ENCODE assay signal across 8 mouse cellular contexts in genomic region chr12:111713004-111713651, GRCm38 (mm10). TPM values are rescaled to one million over a fixed set of nuclear protein-coding genes. Genes with fewer than 3 reads are reported as not detected.
DNase-seq lines count a peak whose midpoint lies in the region; ATAC-seq and TF ChIP-seq lines count a peak whose summit lies in the region.

TSS of gene Bag5 (minus strand) at chr12:111713257.
TSS of gene Apopt1 (plus strand) at chr12:111713261.

- H3K9me3 ChIP-seq in CH12.LX (replicated peaks; ENCODE audit: low read length) = no peaks in the 10 kb centered on the region
- peaks cover 7% of the 10 kb centered on the region; the same call in 1 of the 2 replicates for H3K9me3 ChIP-seq in forebrain, embryonic 10.5 days
- no peaks in the 10 kb centered on the region for H3K9me3 ChIP-seq in heart, embryonic 14.5 days (ENCODE audit: control insufficient read depth, low read length)
- H3K9me3 ChIP-seq in liver, embryonic 14.5 days (ENCODE audit: control insufficient read depth, low read length) = no peaks in the 10 kb centered on the region
- H3K9me3 ChIP-seq in stomach, embryonic 15.5 days = no peaks in the 10 kb centered on the region

- no peak for TF ChIP-seq EP300 in CH12.LX (IDR thresholded peaks at IDR 0.05; ENCODE audit: low read length)
- no peak for TF ChIP-seq EP300 in liver, embryonic 14.5 days (IDR thresholded peaks at IDR 0.05; ENCODE audit: low read depth)

- no peak for TF ChIP-seq RAD21 in CH12.LX (IDR thresholded peaks at IDR 0.05; ENCODE audit: low read depth, low read length)

- H3K4me2 ChIP-seq in CH12.LX (ENCODE audit: insufficient read depth, low read depth, poor library complexity, severe bottlenecking) = peak within 1 kb of the TSS; percentile 59
- H3K4me2 ChIP-seq in heart, embryonic 14.5 days (ENCODE audit: low read length) = peak within 1 kb of the TSS; percentile 87
- peak within 1 kb of the TSS; percentile 86 for H3K4me2 ChIP-seq in liver, embryonic 14.5 days (ENCODE audit: low read depth)
- peak within 1 kb of the TSS; percentile 72 for H3K4me2 ChIP-seq in stomach, embryonic 15.5 days

- peaks cover 8 to 31% of the 10 kb centered on the region in 2 experiments for H3K4me1 ChIP-seq in CH12.LX (ENCODE audit: control insufficient read depth in 1 of 2, insufficient read depth in 2 of 2)
- peaks cover 42% of the 10 kb centered on the region for H3K4me1 ChIP-seq in forebrain, embryonic 10.5 days
- H3K4me1 ChIP-seq in heart, embryonic 14.5 days (ENCODE audit: control insufficient read depth in 2 of 2, insufficient read depth in 2 of 2, low read length in 2 of 2) = peaks cover 6 to 26% of the 10 kb centered on the region in 2 experiments; a peak in 3 of 4 replicates
- peaks cover 0 to 16% of the 10 kb centered on the region in 2 experiments for H3K4me1 ChIP-seq in liver, embryonic 14.5 days (replicated peaks; ENCODE audit: control insufficient read depth in 2 of 2, insufficient read depth in 2 of 2, low read length in 1 of 2)
- H3K4me1 ChIP-seq in stomach, embryonic 15.5 days = peaks cover 20% of the 10 kb centered on the region

- peak; percentile 79 for DNase-seq in CH12.LX (ENCODE audit: extremely low read depth)
- DNase-seq in c-Kit-positive CD71-negative TER-119-negative erythroid progenitor cells, embryonic 14.5 days (ENCODE audit: low read depth) = peak; percentile 82
- DNase-seq in forebrain, embryonic 10.5 days (ENCODE audit: extremely low spot score, low spot score) = peak; percentile 90
- peak; percentile 95 for DNase-seq in kidney, postnatal 10 days
- DNase-seq in liver, embryonic 14.5 days (ENCODE audit: low read depth in 3 of 3, low spot score in 3 of 3) = peak; percentile 73 to 74 (median 74)
- DNase-seq in neural tube, embryonic 10.5 days (ENCODE audit: extremely low spot score, low spot score) = peak; percentile 92

- H3K36me3 ChIP-seq in CH12.LX (replicated peaks in 1 of 2; ENCODE audit: control insufficient read depth in 1 of 2, insufficient read depth in 1 of 2, low read length in 1 of 2) = peaks cover 15 to 52% of the 10 kb centered on the region in 2 experiments
- H3K36me3 ChIP-seq in forebrain, embryonic 10.5 days (replicated peaks) = peaks cover 58% of the 10 kb centered on the region
- peaks cover 34% of the 10 kb centered on the region for H3K36me3 ChIP-seq in heart, embryonic 14.5 days (ENCODE audit: control insufficient read depth, insufficient read depth, low read length)
- peaks cover 23% of the 10 kb centered on the region for H3K36me3 ChIP-seq in liver, embryonic 14.5 days (replicated peaks; ENCODE audit: control insufficient read depth, insufficient read depth, low read depth)
- H3K36me3 ChIP-seq in stomach, embryonic 15.5 days = peaks cover 28% of the 10 kb centered on the region

- H3K9ac ChIP-seq in CH12.LX (ENCODE audit: insufficient read depth, low read depth) = peak within 1 kb of the TSS; percentile 96
- H3K9ac ChIP-seq in heart, embryonic 14.5 days (ENCODE audit: low read length) = peak within 1 kb of the TSS; percentile 96
- peak within 1 kb of the TSS; percentile 87 for H3K9ac ChIP-seq in liver, embryonic 14.5 days (replicated peaks)
- H3K9ac ChIP-seq in stomach, embryonic 15.5 days = peak within 1 kb of the TSS; percentile 84

- no peaks in the 10 kb centered on the region for H3K27me3 ChIP-seq in CH12.LX (replicated peaks)
- no peaks in the 10 kb centered on the region for H3K27me3 ChIP-seq in forebrain, embryonic 10.5 days (ENCODE audit: poor library complexity, severe bottlenecking)
- no peaks in the 10 kb centered on the region for H3K27me3 ChIP-seq in heart, embryonic 14.5 days (ENCODE audit: control insufficient read depth, insufficient read depth, low read length)
- H3K27me3 ChIP-seq in liver, embryonic 14.5 days (ENCODE audit: control insufficient read depth, insufficient read depth, low read length) = no peaks in the 10 kb centered on the region
- H3K27me3 ChIP-seq in stomach, embryonic 15.5 days (replicated peaks) = no peaks in the 10 kb centered on the region

- no peak within 1 kb of the TSS for H3K27ac ChIP-seq in CH12.LX (ENCODE audit: insufficient read depth, low read depth)
- peak within 1 kb of the TSS; percentile 96 for H3K27ac ChIP-seq in forebrain, embryonic 10.5 days
- H3K27ac ChIP-seq in heart, embryonic 14.5 days (replicated peaks in 1 of 2; ENCODE audit: control insufficient read depth in 1 of 2, insufficient read depth in 1 of 2, low read depth in 2 of 2, low read length in 2 of 2) = peak within 1 kb of the TSS; percentile 53 to 80; a peak in 3 of 4 replicates
- peak within 1 kb of the TSS; percentile 36 for H3K27ac ChIP-seq in liver, embryonic 14.5 days
- H3K27ac ChIP-seq in stomach, embryonic 15.5 days = peak within 1 kb of the TSS; percentile 62

- peak in 1 of 2 experiments; percentile 4; a peak in 1 of 4 replicates for TF ChIP-seq CTCF in CH12.LX (conservative IDR thresholded peaks at IDR 0.05 in 1 of 2, IDR thresholded peaks at IDR 0.05 in 1 of 2; ENCODE audit: low read depth in 2 of 2, low read length in 2 of 2)
- TF ChIP-seq CTCF in liver, embryonic 14.5 days (IDR thresholded peaks at IDR 0.05; ENCODE audit: low read depth) = no peak

- ATAC-seq in heart, embryonic 14.5 days (ENCODE audit: insufficient number of reproducible peaks, insufficient read depth, low FRiP score, low read depth) = peak; percentile 85
- peak; percentile 86 for ATAC-seq in liver, embryonic 14.5 days (ENCODE audit: insufficient read depth)
- ATAC-seq in stomach, embryonic 15.5 days (ENCODE audit: insufficient read depth, low FRiP score, low read depth) = peak; percentile 94

- H3K4me3 ChIP-seq in CH12.LX (replicated peaks in 1 of 3; ENCODE audit: low read depth in 2 of 3, low read length in 2 of 3, poor library complexity in 1 of 3) = peak within 1 kb of the TSS; percentile 93 to 100 (median 98)
- H3K4me3 ChIP-seq in forebrain, embryonic 10.5 days = peak within 1 kb of the TSS; percentile 99
- H3K4me3 ChIP-seq in heart, embryonic 14.5 days (ENCODE audit: control insufficient read depth in 1 of 2, insufficient read depth in 1 of 2, low read depth in 1 of 2, low read length in 2 of 2) = peak within 1 kb of the TSS; percentile 95 to 96
- peak within 1 kb of the TSS; percentile 89 to 95 for H3K4me3 ChIP-seq in liver, embryonic 14.5 days (ENCODE audit: insufficient read depth in 1 of 2, low read depth in 2 of 2, low read length in 2 of 2)
- H3K4me3 ChIP-seq in stomach, embryonic 15.5 days (replicated peaks) = peak within 1 kb of the TSS; percentile 77

- in situ Hi-C loops in CH12.LX (cut with MboI; ENCODE audit: low pct_ligation_motif_present, low pct_unique_long_range_greater_than_20kb, low sequenced_read_pairs) = loop anchor here (5.0 to 10.0 kb wide), 2 partner anchors 36 to 58 kb away; partner anchors contain the start of gene Trmt61a

- peaks cover 26% of the 10 kb centered on the region for H3K79me2 ChIP-seq in CH12.LX (replicated peaks; ENCODE audit: control insufficient read depth, extremely low read depth, insufficient read depth, poor library complexity, severe bottlenecking)

- peak; percentile 87 for TF ChIP-seq POLR2A in CH12.LX (IDR thresholded peaks at IDR 0.05; ENCODE audit: low read depth, low read length)

- WGBS in forebrain, embryonic 10.5 days = under 1% methylated on average over 81 of the region's 86 CpGs
- WGBS in heart, embryonic 14.5 days = under 1% methylated on average over 78 of the region's 86 CpGs
- under 1% methylated on average over 85 of the region's 86 CpGs for WGBS in liver, embryonic 14.5 days (ENCODE audit: insufficient replicate concordance)
- 0% methylated on average over 81 of the region's 86 CpGs for WGBS in stomach, embryonic 15.5 days

- dilution Hi-C loops in CH12.LX (cut with MboI; ENCODE audit: extremely low pct_ligation_motif_present, extremely low pct_unique_long_range_greater_than_20kb, low sequenced_read_pairs) = no loop called here

TF ChIP-seq in CH12.LX, 34 proteins besides CTCF, POLR2A, EP300 and RAD21 (continues in another document):
- TF ChIP-seq E2F4 (IDR thresholded peaks at IDR 0.05; ENCODE audit: insufficient replicate concordance, low read depth, low read length) (no peak), ELF1 (IDR thresholded peaks at IDR 0.05; ENCODE audit: low read depth, low read length) (peak; percentile 95), POLR2AphosphoS2 (IDR thresholded peaks at IDR 0.05; ENCODE audit: low read depth, low read length) (peak; percentile 78), NRF1 (IDR thresholded peaks at IDR 0.05; ENCODE audit: low read depth, low read length) (peak; percentile 71), HCFC1 (IDR thresholded peaks at IDR 0.05; ENCODE audit: low read depth, low read length) (peak; percentile 95), RCOR1 (conservative IDR thresholded peaks at IDR 0.05; ENCODE audit: low read depth, low read length) (0 out of 2 replicates have a peak, but pooled peaks have one; percentile 43), MAFK (IDR thresholded peaks at IDR 0.05; ENCODE audit: insufficient replicate concordance, low read length) (no peak), GABPA (IDR thresholded peaks at IDR 0.05; ENCODE audit: insufficient replicate concordance, low read depth, low read length) (peak; percentile 74; the same call in 1 of the 2 replicates), MAZ (IDR thresholded peaks at IDR 0.05; ENCODE audit: low read depth, low read length) (peak; percentile 56; the same call in 1 of the 2 replicates), ZC3H11A (IDR thresholded peaks at IDR 0.05; ENCODE audit: low read depth, low read length) (no peak), ZMIZ1 (IDR thresholded peaks at IDR 0.05; ENCODE audit: low read depth, low read length) (peak; percentile 94)

RNA-seq across cellular contexts. Expression of gene Bag5, which starts in this region (rescaled TPM):
- total RNA-seq in CH12.LX (2012; rRNA removed) (24.1 and 26.9 TPM in 2 replicates), CH12.LX (2014; rRNA removed) (25.6 and 27.9 TPM in 2 replicates)
- polyA plus RNA-seq in CH12.LX (2012; ENCODE audit: insufficient read length, low read depth) = 27.9 and 29.2 TPM in 2 replicates
- 56.5 and 57.5 TPM in 2 replicates for polyA plus RNA-seq in forebrain, embryonic 10.5 days (2016; fragmentation: Nextera tagmentation; extraction: Ambion mirVana)
- 42.1 and 42.6 TPM in 2 replicates for polyA plus RNA-seq in heart, embryonic 14.5 days (2014; fragmentation: Nextera tagmentation; extraction: Ambion mirVana)
- 5.5 and 9.8 TPM in 2 replicates for polyA plus RNA-seq in liver, embryonic 14.5 days (2012; rRNA removed)
- polyA plus RNA-seq in liver, embryonic 14.5 days (2014; fragmentation: Nextera tagmentation; extraction: Ambion mirVana) = 15.2 and 15.5 TPM in 2 replicates
- 49.5 and 50.9 TPM in 2 replicates for polyA plus RNA-seq in stomach, embryonic 15.5 days (2015; fragmentation: Nextera tagmentation; extraction: Ambion mirVana)

RNA-seq across cellular contexts. Expression of gene Apopt1, which starts in this region (rescaled TPM):
- 38.7 and 43.6 TPM in 2 replicates for total RNA-seq in CH12.LX (2012; rRNA removed)
- 35.9 and 36.0 TPM in 2 replicates for total RNA-seq in CH12.LX (2014; rRNA removed)
- polyA plus RNA-seq in CH12.LX (2012; ENCODE audit: insufficient read length, low read depth) = 49.1 and 49.9 TPM in 2 replicates
- polyA plus RNA-seq in forebrain, embryonic 10.5 days (2016; fragmentation: Nextera tagmentation; extraction: Ambion mirVana) = 57.9 and 62.6 TPM in 2 replicates
- polyA plus RNA-seq in heart, embryonic 14.5 days (2014; fragmentation: Nextera tagmentation; extraction: Ambion mirVana) = 49.7 and 51.0 TPM in 2 replicates
- 7.5 and 13.4 TPM in 2 replicates for polyA plus RNA-seq in liver, embryonic 14.5 days (2012; rRNA removed)
- 19.3 and 20.0 TPM in 2 replicates for polyA plus RNA-seq in liver, embryonic 14.5 days (2014; fragmentation: Nextera tagmentation; extraction: Ambion mirVana)
- 46.4 and 51.3 TPM in 2 replicates for polyA plus RNA-seq in stomach, embryonic 15.5 days (2015; fragmentation: Nextera tagmentation; extraction: Ambion mirVana)
